Mouse (Mus musculus) E14TG2a.4 (cell line): ENCODE data around the gene Hhipl1.

ENCODE experiments used
- H3K27me3 ChIP-seq: 2 replicates; pipeline ENCODE4 v1.6.1; 2014; ENCODE audit warnings: low read length, control low read depth; ENCODE audit not compliant: insufficient read depth
- H3K36me3 ChIP-seq: 2 replicates; pipeline ENCODE4 v1.6.1; 2014; ENCODE audit warnings: low read length, control low read depth; ENCODE audit not compliant: insufficient read depth
- H3K4me1 ChIP-seq: replicated peaks from 2 replicates; pipeline ENCODE4 v1.6.1; 2014; ENCODE audit warnings: low read depth, low read length, control low read depth
- H3K4me3 ChIP-seq: replicated peaks from 2 replicates; pipeline ENCODE4 v1.5.1; 2014; ENCODE audit warnings: mild to moderate bottlenecking, low read length
- H3K9me3 ChIP-seq: 2 replicates; pipeline ENCODE4 v1.6.1; 2014; ENCODE audit warnings: low read length, control low read depth
- CTCF ChIP-seq: conservative IDR thresholded peaks from 2 replicates; pipeline ENCODE4 v1.5.1; 2014; ENCODE audit warnings: low read length
- NANOG ChIP-seq: IDR thresholded peaks from 2 replicates; pipeline ENCODE4 v1.6.1; 2014; ENCODE audit warnings: borderline replicate concordance, low read length, mixed read lengths
- POU5F1 ChIP-seq: IDR thresholded peaks from 2 replicates; pipeline ENCODE4 v1.6.1; 2014; ENCODE audit warnings: low read length, borderline replicate concordance

The Hhipl1 gene

GRCm38 (mm10) chr12:108333481-108333882 lies 27.4 kb downstream of the Hhipl1 start:
- H3K27me3 ChIP-seq, result peaks cover 89% of the 10 kb centered on the region
- H3K4me3 ChIP-seq, result peak overlapping the region; percentile 74
- no peaks in the 10 kb centered on the region for H3K36me3 ChIP-seq
- H3K9me3 ChIP-seq, result no peaks in the 10 kb centered on the region
- peaks cover 24% of the 10 kb centered on the region for H3K4me1 ChIP-seq
- TF ChIP-seq POU5F1, result no peak
- no peak for TF ChIP-seq CTCF
- no peak for TF ChIP-seq NANOG

- Histone ChIP-seq H3K9me3 (no peaks in the 10 kb centered on the region), H3K36me3 (no peaks in the 10 kb centered on the region), H3K4me1 (peaks cover 23% of the 10 kb centered on the region), H3K4me3 (peak within 1 kb of the TSS; percentile 81), H3K27me3 (peaks cover 86% of the 10 kb centered on the region)
- TF ChIP-seq CTCF (no peak), NANOG (no peak), POU5F1 (no peak)
Observed at GRCm38 (mm10) chr12:108333895-108334445, 27.9 kb downstream of the Hhipl1 start, which contains the start of gene Cyp46a1. Gene Cyp46a1, plus strand, starts transcription at chr12:108334381.

- TF ChIP-seq CTCF (no peak), NANOG (no peak), POU5F1 (no peak)
- no peaks in the 10 kb centered on the region for H3K9me3 ChIP-seq
- H3K36me3 ChIP-seq, result no peaks in the 10 kb centered on the region
- peaks cover 85% of the 10 kb centered on the region for H3K27me3 ChIP-seq
- peak overlapping the region; percentile 81 for H3K4me3 ChIP-seq
- H3K4me1 ChIP-seq, result peaks cover 23% of the 10 kb centered on the region
Observed at GRCm38 (mm10) chr12:108334529-108334928, 28.5 kb downstream of the Hhipl1 start.

- Histone ChIP-seq H3K4me3 (no peak overlapping the region), H3K9me3 (no peaks in the 10 kb centered on the region), H3K36me3 (no peaks in the 10 kb centered on the region), H3K4me1 (peaks cover 16% of the 10 kb centered on the region), H3K27me3 (peaks cover 68% of the 10 kb centered on the region)
- TF ChIP-seq CTCF (peak; percentile 89), NANOG (no peak), POU5F1 (no peak)
Observed at GRCm38 (mm10) chr12:108338572-108339190, 32.6 kb downstream of the Hhipl1 start.

GRCm38 (mm10) chr12:108348151-108348550 lies 42.1 kb downstream of the Hhipl1 start:
- Histone ChIP-seq H3K36me3 (no peaks in the 10 kb centered on the region), H3K4me1 (peaks cover 18% of the 10 kb centered on the region), H3K9me3 (no peaks in the 10 kb centered on the region), H3K4me3 (no peak overlapping the region), H3K27me3 (peaks cover 74% of the 10 kb centered on the region)
- TF ChIP-seq CTCF (no peak), NANOG (no peak), POU5F1 (no peak)

- Histone ChIP-seq H3K4me1 (peaks cover 19% of the 10 kb centered on the region), H3K27me3 (peaks cover 80% of the 10 kb centered on the region), H3K9me3 (no peaks in the 10 kb centered on the region), H3K4me3 (no peak overlapping the region), H3K36me3 (no peaks in the 10 kb centered on the region)
- TF ChIP-seq CTCF, result no peak
- no peak for TF ChIP-seq POU5F1
- TF ChIP-seq NANOG, result no peak
Observed at GRCm38 (mm10) chr12:108349026-108349425, 43.0 kb downstream of the Hhipl1 start.

- Histone ChIP-seq H3K4me1 (peaks cover 19% of the 10 kb centered on the region), H3K36me3 (no peaks in the 10 kb centered on the region), H3K4me3 (no peak overlapping the region), H3K9me3 (peaks cover 5% of the 10 kb centered on the region), H3K27me3 (peaks cover 84% of the 10 kb centered on the region)
- no peak for TF ChIP-seq NANOG
- TF ChIP-seq CTCF, result no peak
- TF ChIP-seq POU5F1, result no peak
Observed at GRCm38 (mm10) chr12:108350931-108351330, 44.9 kb downstream of the Hhipl1 start.

- no peak for TF ChIP-seq POU5F1
- no peak for TF ChIP-seq NANOG
- no peak for TF ChIP-seq CTCF
- H3K4me1 ChIP-seq, result peaks cover 19% of the 10 kb centered on the region
- peaks cover 6% of the 10 kb centered on the region for H3K9me3 ChIP-seq
- H3K4me3 ChIP-seq, result peak overlapping the region; percentile 53
- no peaks in the 10 kb centered on the region for H3K36me3 ChIP-seq
- peaks cover 87% of the 10 kb centered on the region for H3K27me3 ChIP-seq
Observed at GRCm38 (mm10) chr12:108352371-108353136, 46.5 kb downstream of the Hhipl1 start.
